Mouse (Mus musculus): ENCODE measurements around the gene Nosip.
"Not testable (repeated sequence)": the region's sequence is repeated elsewhere in the genome, so short reads cannot be mapped to it uniquely, and the experiment has no call there.

Nosip gene

DNA sequence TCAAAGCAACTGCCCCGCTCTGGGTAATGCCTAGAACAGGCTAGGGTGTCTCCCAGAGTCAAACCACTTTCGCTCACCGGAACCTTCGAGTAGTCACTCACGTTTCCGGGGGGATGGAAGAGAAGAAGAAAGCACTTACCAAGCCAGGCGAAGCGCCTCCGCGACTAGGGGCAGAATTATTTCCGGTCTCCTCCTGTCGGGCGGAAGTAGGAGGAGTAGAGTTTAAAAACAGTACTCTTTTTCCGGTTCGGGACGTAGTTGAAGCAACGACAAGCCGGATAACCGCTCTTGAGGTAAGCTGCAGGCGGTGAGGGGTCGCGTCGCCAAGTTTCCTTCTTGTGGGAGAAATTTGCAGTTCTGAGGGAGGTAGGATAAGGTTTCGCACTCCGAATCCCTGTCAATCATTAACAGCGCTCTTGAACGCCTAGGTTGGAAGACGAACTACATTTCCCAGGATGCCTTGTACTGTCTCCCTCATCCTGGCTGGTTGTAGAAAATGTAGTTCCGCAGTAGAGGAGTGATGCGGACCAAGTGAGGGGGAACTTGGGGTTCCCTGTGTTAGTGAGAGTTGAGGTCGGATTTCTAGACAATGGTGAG, at the start of gene Nosip, which contains the start of gene Prrg2:
Gene Nosip (plus strand): TSS at position 191 of the 597 bp plus-strand sequence.
Gene Prrg2 (minus strand): TSS at position 439 of the 597 bp plus-strand sequence.
- DNase-seq (ENCODE audit: low read depth, low spot score), result peak; percentile 94

DNA sequence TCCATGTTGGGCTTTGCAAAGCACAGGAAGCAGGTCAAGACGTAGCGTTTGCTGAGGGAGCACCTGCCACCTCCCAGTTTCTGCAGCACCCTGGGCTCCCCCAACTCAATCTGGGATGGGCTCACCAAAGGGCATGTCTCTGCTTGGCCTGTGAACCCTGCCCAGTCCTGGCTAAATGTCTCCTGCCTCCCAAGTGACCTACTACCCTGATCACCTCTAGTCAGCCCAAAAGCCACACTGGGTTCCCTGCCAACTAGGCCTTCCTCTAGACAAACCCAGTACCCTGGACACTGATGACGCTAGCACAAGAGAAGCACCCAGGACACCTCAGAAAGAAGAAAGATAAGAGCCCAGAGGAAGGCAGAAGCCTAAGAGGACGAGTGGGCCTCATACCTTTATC, 49.4 kb upstream of the Nosip start:
- no peak for DNase-seq (ENCODE audit: low read depth, low spot score)

DNA sequence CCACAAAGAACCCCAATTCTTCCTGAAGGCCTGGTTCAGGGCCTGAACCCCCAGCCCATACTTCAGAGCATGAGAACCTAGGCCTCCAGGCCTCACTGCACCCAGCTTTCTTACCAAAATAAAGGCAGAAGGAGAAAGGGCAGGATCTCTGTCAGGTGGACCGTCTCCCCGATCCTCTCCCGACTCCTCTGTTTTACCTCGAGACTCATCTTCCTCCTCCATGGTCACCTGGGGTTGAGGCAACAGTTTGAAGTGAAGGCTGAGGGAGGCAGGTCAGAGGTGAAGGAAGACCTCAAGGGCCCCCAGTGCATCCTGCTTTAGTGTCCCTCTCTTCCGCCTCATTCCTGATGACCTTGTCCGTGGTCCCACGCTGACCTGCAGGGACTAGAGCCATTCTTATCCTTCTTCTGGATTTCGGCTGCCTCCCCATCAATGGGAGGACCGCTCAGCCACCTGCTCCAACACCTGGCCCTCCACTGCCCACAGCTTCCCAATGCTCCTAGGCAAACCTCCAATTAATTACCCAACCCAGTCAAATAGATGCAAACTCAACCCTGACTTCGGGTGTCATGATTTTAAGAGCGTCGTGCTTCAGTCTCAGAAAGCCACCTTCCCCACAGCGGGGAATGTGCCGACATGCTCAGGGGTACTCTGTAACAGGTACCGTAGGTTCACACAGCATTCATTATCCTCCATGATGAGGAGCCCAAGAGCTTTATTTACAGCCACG, 48.7 kb upstream of the Nosip start:
- DNase-seq (ENCODE audit: low read depth, low spot score), result no peak

GRCm38 (mm10) chr7:45014096-45014451, 48.2 kb upstream of the Nosip start:
- DNase-seq (ENCODE audit: low read depth, low spot score), result no peak

DNA sequence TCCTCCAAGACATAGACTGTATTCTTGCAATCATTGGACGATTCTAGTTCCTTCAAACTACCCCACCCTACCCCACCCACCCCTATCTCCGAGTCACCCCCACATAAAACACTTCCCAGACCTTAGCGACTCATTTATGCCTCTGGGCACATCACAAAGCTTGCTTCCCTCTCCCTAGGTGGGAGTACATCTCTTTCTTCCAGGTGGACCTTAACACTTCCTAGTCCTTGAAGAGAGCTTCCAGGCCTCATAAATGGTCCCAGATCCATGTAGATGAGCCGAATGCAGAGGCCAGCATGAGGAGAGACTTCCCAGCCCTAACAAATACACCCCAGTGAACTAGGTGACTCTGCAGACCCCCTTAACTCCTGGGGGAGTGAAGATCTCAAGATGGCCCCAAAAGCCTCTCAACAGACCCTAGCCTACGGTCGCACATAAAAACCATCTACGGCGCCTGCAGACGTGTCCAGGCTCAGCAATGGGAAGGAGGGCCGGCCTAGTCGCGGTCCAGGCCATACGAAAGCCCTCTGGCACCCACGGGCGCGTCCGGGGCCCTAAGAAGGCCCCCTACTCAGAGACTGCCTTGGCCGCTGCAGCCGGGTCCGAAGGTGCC, 46.8 kb upstream of the Nosip start:
- no peak for DNase-seq (ENCODE audit: low read depth, low spot score)

- DNase-seq (ENCODE audit: low read depth, low spot score), result peak; percentile 98
Measured at GRCm38 (mm10) chr7:45015957-45016612, 46.1 kb upstream of the Nosip start, which contains the start of gene Scaf1. Gene Scaf1 (minus strand): TSS chr7:45016363.

GRCm38 (mm10) chr7:45016761-45017160, 45.5 kb upstream of the Nosip start:
- DNase-seq (ENCODE audit: low read depth, low spot score), result no peak

DNA sequence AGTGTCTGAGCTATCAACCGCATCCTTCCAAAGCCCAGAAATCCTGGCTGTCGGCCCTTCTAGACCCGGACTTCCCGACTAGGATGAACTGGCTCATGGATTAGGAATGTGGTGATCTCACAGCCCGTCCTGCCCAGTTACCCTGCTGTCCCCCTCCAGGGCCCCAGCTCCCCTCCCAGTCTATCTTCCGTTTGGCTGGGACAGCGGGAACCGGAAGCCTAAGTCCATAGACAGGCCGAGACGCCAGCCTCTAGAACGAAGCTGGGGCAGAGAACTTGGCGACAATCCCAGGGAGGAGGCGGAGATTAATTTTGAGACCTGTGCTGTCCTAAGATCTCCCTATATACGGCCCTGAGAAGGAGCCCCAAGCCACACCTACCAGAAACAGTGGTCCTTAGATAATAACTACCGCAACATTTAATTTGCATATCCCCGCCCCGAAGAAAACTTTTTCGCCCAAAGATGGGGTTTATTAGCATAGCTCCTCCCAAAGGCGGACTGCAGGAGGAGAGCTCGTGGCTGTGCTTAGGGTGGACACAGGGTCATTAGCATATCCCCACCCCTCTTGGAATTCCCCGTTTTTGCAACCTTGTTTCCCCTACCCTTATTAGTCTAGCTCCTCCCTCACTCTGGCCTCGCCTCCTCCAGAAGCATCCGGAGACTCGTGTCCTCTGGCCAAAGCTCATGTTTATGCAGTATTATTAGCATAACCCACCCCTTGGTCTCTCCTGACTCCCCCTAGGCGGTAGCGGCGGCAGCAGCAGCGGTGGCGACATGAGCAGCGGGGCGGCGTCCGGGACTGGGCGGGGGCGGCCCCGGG, 44.8 kb upstream of the Nosip start, which contains the start of gene Rras:
Gene Rras (plus strand): TSS at position 720 of the 820 bp plus-strand sequence.
- peak; percentile 93 for DNase-seq (ENCODE audit: low read depth, low spot score)

DNA sequence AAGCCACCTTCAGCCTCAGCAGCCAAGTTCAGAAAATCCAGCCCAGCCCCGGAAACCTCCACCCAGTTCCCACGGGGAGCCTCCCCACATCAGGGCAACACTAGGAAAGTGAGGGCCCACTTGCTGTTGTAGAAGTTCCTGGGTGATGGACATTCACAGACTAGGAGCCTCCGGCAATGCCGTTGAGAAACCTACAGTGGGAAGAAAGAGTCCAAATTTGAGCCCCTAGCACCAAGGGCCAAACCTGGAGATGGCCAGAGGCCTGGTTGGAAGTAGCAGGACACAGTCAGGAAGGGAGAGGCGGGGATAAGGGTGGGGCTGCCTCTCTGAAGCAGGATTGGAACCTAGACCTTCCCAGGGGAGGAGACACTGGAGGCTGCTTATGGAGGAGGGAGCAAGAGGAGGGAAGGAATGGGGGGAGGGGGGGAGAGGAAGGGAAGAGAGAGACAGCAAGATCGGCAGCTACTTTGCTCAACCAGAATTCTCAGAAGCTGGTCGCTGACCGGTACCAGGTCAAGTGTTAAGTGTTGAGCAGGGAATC, 43.1 kb upstream of the Nosip start:
- no peak for DNase-seq (ENCODE audit: low read depth, low spot score)

DNA sequence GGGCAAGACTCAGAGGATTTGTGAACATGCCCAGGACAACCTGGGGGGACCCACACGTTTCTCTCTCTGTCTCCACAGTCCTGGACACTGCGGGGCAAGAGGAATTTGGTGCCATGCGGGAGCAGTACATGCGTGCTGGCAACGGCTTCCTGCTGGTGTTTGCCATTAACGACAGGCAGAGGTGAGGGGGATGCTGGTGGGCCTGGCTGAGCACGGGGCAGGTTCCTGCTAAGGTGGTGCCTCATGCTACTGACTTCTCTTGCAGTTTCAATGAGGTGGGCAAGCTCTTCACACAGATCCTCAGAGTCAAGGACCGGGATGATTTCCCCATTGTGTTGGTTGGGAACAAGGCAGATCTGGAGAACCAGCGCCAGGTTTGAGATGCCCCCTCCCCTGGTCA, 42.0 kb upstream of the Nosip start:
- no peak for DNase-seq (ENCODE audit: low read depth, low spot score)

GRCm38 (mm10) chr7:45023711-45024110, 38.5 kb upstream of the Nosip start:
- DNase-seq (ENCODE audit: low read depth, low spot score), result not testable (repeated sequence)

- no peak for DNase-seq (ENCODE audit: low read depth, low spot score)
Measured at GRCm38 (mm10) chr7:45024281-45025248, 37.7 kb upstream of the Nosip start.

GRCm38 (mm10) chr7:45025601-45026220, 36.5 kb upstream of the Nosip start:
- no peak for DNase-seq (ENCODE audit: low read depth, low spot score)

DNA sequence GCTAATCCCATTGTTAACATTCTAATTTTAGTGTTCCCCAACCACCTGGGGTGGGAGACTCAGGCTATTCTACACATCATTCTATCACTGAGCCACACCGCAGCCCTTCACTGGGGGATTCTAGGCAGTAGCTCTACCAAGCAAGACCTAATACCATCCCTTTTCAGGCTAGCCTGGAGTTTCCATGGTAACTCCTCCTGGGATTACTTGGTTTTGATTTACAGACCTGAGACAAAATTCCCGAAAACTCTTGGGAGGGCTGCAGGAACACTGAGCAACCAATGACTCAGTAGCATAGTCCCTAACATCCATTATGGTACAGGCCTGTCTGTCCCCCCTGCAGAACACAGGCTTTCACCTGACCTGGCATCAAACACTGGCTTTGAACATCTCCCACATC, 36.0 kb upstream of the Nosip start:
- DNase-seq (ENCODE audit: low read depth, low spot score), result no peak

- DNase-seq (ENCODE audit: low read depth, low spot score), result no peak
Measured at GRCm38 (mm10) chr7:45027761-45028160, 34.5 kb upstream of the Nosip start.

GRCm38 (mm10) chr7:45028351-45028750, 33.9 kb upstream of the Nosip start:
- DNase-seq (ENCODE audit: low read depth, low spot score), result no peak

GRCm38 (mm10) chr7:45029995-45030394, 32.2 kb upstream of the Nosip start:
- DNase-seq (ENCODE audit: low read depth, low spot score), result no peak

DNA sequence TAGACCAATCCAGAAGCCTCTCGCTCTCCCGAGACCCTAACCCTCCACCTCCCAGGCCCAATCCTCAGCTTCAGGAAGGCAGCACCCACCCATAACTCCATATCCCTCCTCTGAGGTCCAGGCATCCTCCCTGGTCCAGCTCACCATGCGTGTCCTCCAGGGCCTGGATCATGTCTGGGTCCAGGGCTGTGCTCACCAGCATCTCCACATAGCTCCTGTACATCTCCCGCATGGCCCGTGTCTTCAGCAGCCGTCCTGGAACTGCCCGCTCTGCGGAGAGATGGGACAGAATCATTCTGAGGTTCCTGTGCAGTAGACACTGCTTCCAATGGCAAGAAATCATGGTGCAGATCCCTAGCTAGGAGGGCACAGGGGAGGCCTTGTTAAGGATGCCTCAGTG, 31.4 kb upstream of the Nosip start:
- DNase-seq (ENCODE audit: low read depth, low spot score), result no peak

GRCm38 (mm10) chr7:45033722-45034359, 28.4 kb upstream of the Nosip start:
- DNase-seq (ENCODE audit: low read depth, low spot score), result no peak

Data from embryo, embryonic 11.5 days (tissue).